Mouse (Mus musculus): ENCODE measurements around the gene Creb5.

Creb5 gene

DNA sequence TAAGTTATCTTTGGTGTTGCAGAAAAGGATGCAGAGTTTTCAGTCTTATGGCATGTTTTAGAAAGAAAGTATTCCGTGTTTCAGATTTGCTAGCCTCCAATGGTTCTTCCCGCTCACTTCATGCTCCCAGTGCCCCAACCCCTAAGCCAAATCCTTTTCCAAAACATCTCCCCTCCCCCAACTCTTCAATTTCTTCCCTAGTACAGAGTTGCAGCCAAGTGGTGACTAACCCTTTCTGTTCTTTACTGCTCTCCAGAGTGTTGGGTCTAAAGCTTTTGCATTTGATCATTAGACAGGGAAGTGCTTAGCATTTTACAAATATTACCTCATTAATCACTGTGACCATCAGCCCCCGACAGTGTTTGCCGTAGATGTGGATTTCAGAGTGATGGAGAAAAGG is 142.8 kb downstream of the Creb5 start:
- DNase-seq (ENCODE audit: low spot score in 2 of 2), result no peak

GRCm38 (mm10) chr6:53445862-53446460 is 158.9 kb downstream of the Creb5 start:
- DNase-seq (ENCODE audit: low spot score in 2 of 2), result no peak

- no peak for DNase-seq (ENCODE audit: low spot score in 2 of 2)
These were observed 160.4 kb downstream of the Creb5 start for GRCm38 (mm10) chr6:53447479-53447878.

DNA sequence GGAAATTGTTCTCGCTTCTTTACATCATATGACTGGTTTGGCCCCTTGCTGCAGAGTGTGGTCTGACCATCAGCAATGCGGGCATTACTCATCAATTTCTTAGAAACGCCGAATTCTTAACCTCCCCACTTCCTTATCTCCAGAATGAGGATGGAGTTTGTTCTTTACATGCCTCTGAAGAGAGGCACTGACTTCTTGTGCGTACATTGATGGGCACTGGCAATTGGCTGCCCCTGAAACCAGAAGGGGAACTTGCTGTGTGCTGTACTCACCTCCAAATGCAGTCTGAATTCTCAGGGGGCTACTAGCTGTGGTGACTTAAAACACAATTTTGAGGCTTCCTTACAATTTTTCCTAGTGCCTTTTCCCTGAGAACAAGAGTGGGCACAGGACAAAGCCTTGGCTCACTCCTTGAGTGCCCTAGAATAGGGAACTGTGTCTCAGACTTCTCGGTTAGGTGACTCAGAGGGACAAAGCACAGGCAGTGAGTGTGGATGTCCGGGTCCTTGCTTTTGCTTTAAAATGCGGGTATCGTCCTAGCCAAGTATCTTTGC is 161.3 kb downstream of the Creb5 start:
- no peak for DNase-seq (ENCODE audit: low spot score in 2 of 2)

GRCm38 (mm10) chr6:53449437-53450173 is 162.5 kb downstream of the Creb5 start:
- DNase-seq (ENCODE audit: low spot score in 2 of 2), result no peak

GRCm38 (mm10) chr6:53450494-53450893 is 163.4 kb downstream of the Creb5 start:
- no peak for DNase-seq (ENCODE audit: low spot score in 2 of 2)

GRCm38 (mm10) chr6:53452240-53452639 is 165.2 kb downstream of the Creb5 start:
- DNase-seq (ENCODE audit: low spot score in 2 of 2), result no peak

- no peak for DNase-seq (ENCODE audit: low spot score in 2 of 2)
These were observed 168.4 kb downstream of the Creb5 start for GRCm38 (mm10) chr6:53455442-53455841.

GRCm38 (mm10) chr6:53456111-53456510 is 169.0 kb downstream of the Creb5 start:
- no peak for DNase-seq (ENCODE audit: low spot score in 2 of 2)

GRCm38 (mm10) chr6:53459995-53460747 is 173.1 kb downstream of the Creb5 start:
- no peak for DNase-seq (ENCODE audit: low spot score in 2 of 2)

DNA sequence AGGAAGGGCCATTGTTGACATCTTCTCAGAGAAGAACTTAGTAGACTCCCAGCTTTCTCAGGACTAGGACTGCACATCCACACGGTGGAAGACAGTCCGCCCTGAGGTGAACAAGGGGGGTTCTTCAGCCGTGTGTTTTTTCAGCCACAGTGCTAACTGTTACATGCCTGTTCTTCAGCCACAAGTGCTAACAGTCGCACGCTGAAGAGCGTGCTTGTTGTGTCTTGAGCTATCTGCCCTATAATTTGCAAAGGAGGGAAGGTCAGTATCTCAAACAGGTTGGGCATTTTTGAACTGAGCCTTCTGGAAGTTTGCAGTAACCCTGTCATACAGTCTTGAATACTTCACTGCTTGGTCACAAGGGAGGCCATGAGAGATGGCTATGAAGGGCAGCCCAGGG is 174.0 kb downstream of the Creb5 start:
- DNase-seq (ENCODE audit: low spot score in 2 of 2), result no peak

DNA sequence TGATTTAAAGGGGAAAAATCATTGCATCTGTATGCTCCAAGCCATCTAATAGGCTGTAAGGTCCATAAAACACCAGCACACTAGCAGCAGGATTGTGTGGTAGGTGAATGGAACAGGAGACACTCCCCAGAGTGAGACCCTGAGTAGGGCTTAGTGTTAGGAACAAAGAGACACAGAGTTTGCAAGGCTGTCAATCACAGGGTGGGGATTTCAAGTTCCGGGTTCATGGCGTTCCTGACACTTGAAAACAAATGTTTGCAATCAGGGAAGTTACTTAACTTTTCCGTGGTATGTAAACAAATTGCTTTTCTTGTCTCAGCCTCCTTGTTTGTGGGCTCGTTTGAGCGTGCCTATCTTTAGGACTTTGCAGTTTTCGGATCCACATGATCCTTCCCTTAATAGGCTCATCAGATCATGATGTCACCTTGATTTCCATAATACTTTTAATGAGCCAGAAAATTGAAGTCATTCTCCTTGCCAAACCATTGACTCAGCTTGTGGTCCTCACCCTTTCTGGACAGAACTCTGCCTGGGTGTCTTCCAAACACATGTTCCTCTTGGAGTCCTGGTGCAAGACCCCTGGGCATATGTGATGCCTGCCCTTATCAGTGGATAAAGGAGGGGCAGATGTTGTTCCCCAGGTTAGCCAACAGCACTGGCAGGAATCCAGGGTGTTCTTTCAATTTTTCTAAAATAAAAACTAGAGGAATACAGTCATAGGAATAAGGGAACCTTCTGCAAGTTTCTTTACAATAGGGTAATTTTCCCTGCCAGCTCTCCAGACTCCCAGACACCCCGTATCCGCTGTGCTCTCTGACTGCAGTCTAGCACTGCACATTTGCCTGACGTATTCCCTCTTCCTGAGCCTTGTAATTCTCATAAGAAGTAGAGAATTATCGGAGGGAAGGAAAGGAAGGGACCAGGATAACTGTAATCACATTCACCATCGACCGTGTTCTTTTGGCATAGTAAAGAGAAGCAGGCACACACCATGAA is 175.0 kb downstream of the Creb5 start:
- peak in 1 of 2 experiments; percentile 27 for DNase-seq (ENCODE audit: low spot score in 2 of 2)

DNA sequence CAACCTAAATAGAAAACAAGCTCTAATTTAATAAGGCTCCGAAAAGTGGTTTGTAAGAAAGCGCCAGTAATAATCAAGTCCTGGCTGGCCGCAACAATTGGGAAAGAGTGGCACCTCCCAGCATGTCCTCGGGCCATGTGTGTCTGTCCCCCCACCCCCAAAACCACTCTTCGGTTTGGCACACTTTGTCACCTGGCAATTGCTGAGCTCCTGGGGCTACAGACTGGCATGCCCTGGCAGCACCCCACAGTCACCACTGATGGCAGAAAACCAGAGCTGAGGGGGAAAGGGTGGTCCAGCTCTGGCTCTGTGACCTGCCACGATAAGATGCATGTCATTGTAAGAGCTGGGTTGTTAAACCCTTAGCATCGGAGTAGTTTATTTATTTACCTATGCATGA is 175.7 kb downstream of the Creb5 start:
- peak in 1 of 2 experiments; percentile 54 for DNase-seq (ENCODE audit: low spot score in 2 of 2)

GRCm38 (mm10) chr6:53463261-53463813 is 176.3 kb downstream of the Creb5 start:
- DNase-seq (ENCODE audit: low spot score in 2 of 2), result no peak

DNA sequence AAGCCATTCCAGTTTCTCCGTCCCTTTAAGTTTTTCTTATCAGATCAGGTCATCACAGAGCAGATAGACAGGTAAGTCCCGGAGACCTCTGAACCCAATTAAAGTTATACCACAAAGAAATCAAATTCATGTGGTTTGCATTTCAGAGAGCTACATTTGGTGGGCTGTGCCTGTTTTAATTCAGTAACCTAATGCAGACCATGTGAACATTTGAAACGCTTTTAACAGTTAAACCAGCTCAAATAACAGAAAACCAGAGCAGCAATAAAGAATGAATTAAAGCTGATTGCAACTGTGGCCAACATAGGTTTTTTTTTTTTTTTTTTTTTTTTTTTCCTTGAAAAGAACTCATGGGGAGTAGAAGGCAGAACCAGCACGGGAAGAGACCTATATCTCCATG is 182.1 kb downstream of the Creb5 start:
- no peak for DNase-seq (ENCODE audit: low spot score in 2 of 2)

DNA sequence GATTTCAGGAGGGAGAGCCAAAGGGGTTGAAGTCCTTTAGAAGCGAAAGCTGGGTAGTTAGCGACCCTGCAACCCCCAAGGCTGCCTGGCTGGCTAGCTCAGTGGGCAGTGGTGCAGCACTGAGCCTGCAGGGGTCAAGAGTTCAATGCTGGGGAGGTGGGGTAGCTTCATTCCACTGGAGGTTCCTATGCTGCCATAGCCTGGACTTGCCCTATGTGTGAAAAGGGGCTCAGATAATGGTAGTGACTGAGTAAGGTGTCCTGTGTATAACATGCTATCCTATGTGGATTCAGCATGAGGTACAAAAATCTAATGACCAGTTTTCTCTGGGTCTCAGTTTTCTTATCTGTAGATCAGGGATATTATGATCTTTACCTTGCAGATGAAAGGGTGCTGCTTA is 182.6 kb downstream of the Creb5 start:
- no peak for DNase-seq (ENCODE audit: low spot score in 2 of 2)

GRCm38 (mm10) chr6:53470559-53470958 is 183.5 kb downstream of the Creb5 start:
- peak in 1 of 2 experiments; percentile 15 for DNase-seq (ENCODE audit: low spot score in 2 of 2)

GRCm38 (mm10) chr6:53470999-53471591 is 184.0 kb downstream of the Creb5 start:
- no peak for DNase-seq (ENCODE audit: low spot score in 2 of 2)

GRCm38 (mm10) chr6:53472751-53473150 is 185.7 kb downstream of the Creb5 start:
- DNase-seq (ENCODE audit: low spot score in 2 of 2), result no peak

DNA sequence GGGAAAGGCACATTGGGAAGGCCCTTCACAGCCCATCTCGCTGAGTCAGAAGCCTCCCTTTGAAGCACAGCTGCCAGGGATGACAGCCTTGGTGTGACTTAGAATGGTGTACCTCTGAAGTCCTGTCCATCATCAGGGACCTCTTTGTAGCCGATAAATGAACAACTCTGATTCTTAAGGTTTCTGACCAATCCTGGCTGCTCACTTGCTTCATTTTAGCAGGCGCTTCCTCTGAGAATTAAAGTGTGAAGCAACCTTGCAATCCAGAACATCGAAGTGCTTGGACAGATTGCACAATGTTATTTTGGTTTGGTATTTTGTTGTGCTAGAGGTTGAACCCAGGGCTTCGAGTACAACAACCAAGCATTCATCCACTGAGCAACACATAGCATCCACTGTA is 190.4 kb downstream of the Creb5 start:
- DNase-seq (ENCODE audit: low spot score in 2 of 2), result no peak

DNA sequence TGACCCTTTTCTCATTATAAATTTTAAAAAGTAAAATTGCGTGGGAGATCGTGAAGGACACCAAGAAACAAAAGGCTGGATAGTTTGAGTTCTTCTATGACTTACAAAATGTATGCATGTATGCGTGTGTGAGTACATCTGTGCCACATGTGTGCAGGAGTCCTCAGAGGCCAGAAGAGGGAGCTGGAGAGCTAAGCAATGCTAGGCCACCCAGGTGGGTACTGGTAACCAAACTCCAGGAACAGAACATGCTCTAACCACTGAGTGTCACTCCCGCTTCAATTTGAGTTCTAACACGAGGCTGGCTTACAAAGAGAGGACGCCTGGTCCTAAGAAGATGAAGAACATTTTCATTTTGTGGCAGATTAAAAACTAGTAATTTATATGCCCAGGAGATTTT is 203.8 kb downstream of the Creb5 start:
- DNase-seq (ENCODE audit: low spot score in 2 of 2), result no peak
